Comparison of ENCODE assay signal across 25 mouse cellular contexts in genomic region chr15:41375906-41376305, GRCm38 (mm10).
DNase-seq lines count a peak whose midpoint lies in the region; ATAC-seq and TF ChIP-seq lines count a peak whose summit lies in the region.
"Had no signal": no experiment of that assay in that cellular context is flagged by ENCODE, and none has a peak within 500 bp of the region (broad histone marks: within the 10 kb centered on the region; RNA-seq: fewer than 3 reads in every experiment).

No protein-coding gene starts in this region.

- POLR2A ChIA-PET in Patski (lab: Charles Lee) = no interaction called here

- no peak overlapping the region for H3K4me3 ChIP-seq in intestine, embryonic 16.5 days (ENCODE audit: low read length)
- no peak overlapping the region for H3K4me3 ChIP-seq in intestine, embryonic 15.5 days (replicated peaks)
- H3K4me3 ChIP-seq in intestine, postnatal 0 days (ENCODE audit: low read depth, low read length) = no peak overlapping the region
- H3K4me3 ChIP-seq in forebrain, embryonic 16.5 days (replicated peaks; ENCODE audit: low read length) = no peak overlapping the region
- H3K4me3 ChIP-seq in forebrain, embryonic 10.5 days = no peak overlapping the region
- H3K4me3 ChIP-seq: embryonic facial prominence, embryonic 13.5 days; embryonic facial prominence, embryonic 15.5 days; erythroblast, embryonic 14.5 days; forebrain, embryonic 13.5 days; forebrain, embryonic 15.5 days had no signal

- DNase-seq in 3T3-L1 (ENCODE audit: low read depth, low spot score) = peak; percentile 46
- DNase-seq in Patski (ENCODE audit: low read depth, low spot score) = no peak
- no peak for DNase-seq in layer of hippocampus, postnatal 36 days
- no peak for DNase-seq in forebrain, embryonic 10.5 days (ENCODE audit: extremely low spot score, low spot score)
- DNase-seq: adrenal gland, adult 2 months; adrenal gland, postnatal 25 days; B cell, adult 2 months; cerebellum, adult 11-12 months; cerebellum, adult 2 months; cerebellum, adult 9-11 months; cerebellum, postnatal 14 days; cerebellum, postnatal 36 days; embryo, embryonic 11 days had no signal

- no peak overlapping the region for H3K27ac ChIP-seq in intestine, embryonic 16.5 days (ENCODE audit: low read length)
- H3K27ac ChIP-seq in intestine, embryonic 15.5 days = no peak overlapping the region
- no peak overlapping the region for H3K27ac ChIP-seq in intestine, postnatal 0 days (ENCODE audit: low read depth, low read length)
- no peak overlapping the region for H3K27ac ChIP-seq in forebrain, embryonic 16.5 days (ENCODE audit: low read length)
- H3K27ac ChIP-seq in forebrain, embryonic 10.5 days = no peak overlapping the region
- H3K27ac ChIP-seq: embryonic facial prominence, embryonic 13.5 days; embryonic facial prominence, embryonic 15.5 days; forebrain, embryonic 13.5 days; forebrain, embryonic 15.5 days had no signal

- H3K4me1 ChIP-seq in intestine, embryonic 16.5 days (ENCODE audit: control insufficient read depth, insufficient read depth, low read length) = no peaks in the 10 kb centered on the region
- H3K4me1 ChIP-seq in intestine, embryonic 15.5 days (replicated peaks) = no peaks in the 10 kb centered on the region
- H3K4me1 ChIP-seq in intestine, postnatal 0 days (replicated peaks; ENCODE audit: control insufficient read depth, insufficient read depth, low read length) = no peaks in the 10 kb centered on the region
- no peaks in the 10 kb centered on the region for H3K4me1 ChIP-seq in forebrain, embryonic 16.5 days (replicated peaks; ENCODE audit: control insufficient read depth, insufficient read depth, low read length)
- H3K4me1 ChIP-seq in forebrain, embryonic 10.5 days = no peaks in the 10 kb centered on the region
- H3K4me1 ChIP-seq: embryonic facial prominence, embryonic 13.5 days; embryonic facial prominence, embryonic 15.5 days; forebrain, embryonic 13.5 days; forebrain, embryonic 15.5 days had no signal

- no peak overlapping the region for H3K4me2 ChIP-seq in intestine, embryonic 16.5 days (ENCODE audit: low read depth, low read length)
- H3K4me2 ChIP-seq in intestine, embryonic 15.5 days (replicated peaks) = no peak overlapping the region
- no peak overlapping the region for H3K4me2 ChIP-seq in intestine, postnatal 0 days (replicated peaks; ENCODE audit: low read depth)
- H3K4me2 ChIP-seq in forebrain, embryonic 16.5 days (ENCODE audit: low read length) = no peak overlapping the region
- H3K4me2 ChIP-seq: embryonic facial prominence, embryonic 13.5 days; embryonic facial prominence, embryonic 15.5 days; forebrain, embryonic 13.5 days; forebrain, embryonic 15.5 days had no signal

- no peaks in the 10 kb centered on the region for H3K9me3 ChIP-seq in intestine, embryonic 16.5 days (ENCODE audit: control insufficient read depth, low read length)
- no peaks in the 10 kb centered on the region for H3K9me3 ChIP-seq in intestine, embryonic 15.5 days
- no peaks in the 10 kb centered on the region for H3K9me3 ChIP-seq in intestine, postnatal 0 days (ENCODE audit: control insufficient read depth)
- no peaks in the 10 kb centered on the region for H3K9me3 ChIP-seq in forebrain, embryonic 16.5 days (ENCODE audit: control insufficient read depth, low read length)
- no peaks in the 10 kb centered on the region for H3K9me3 ChIP-seq in forebrain, embryonic 10.5 days
- H3K9me3 ChIP-seq: embryonic facial prominence, embryonic 13.5 days; embryonic facial prominence, embryonic 15.5 days; forebrain, embryonic 13.5 days; forebrain, embryonic 15.5 days; G1E had no signal

- no peaks in the 10 kb centered on the region for H3K27me3 ChIP-seq in intestine, embryonic 16.5 days (replicated peaks; ENCODE audit: control insufficient read depth, insufficient read depth, low read length)
- no peaks in the 10 kb centered on the region for H3K27me3 ChIP-seq in intestine, embryonic 15.5 days (replicated peaks)
- H3K27me3 ChIP-seq in Patski = peaks cover 3% of the 10 kb centered on the region
- no peaks in the 10 kb centered on the region for H3K27me3 ChIP-seq in intestine, postnatal 0 days (replicated peaks; ENCODE audit: control insufficient read depth, insufficient read depth, low read length)
- no peaks in the 10 kb centered on the region for H3K27me3 ChIP-seq in forebrain, embryonic 16.5 days (replicated peaks; ENCODE audit: control insufficient read depth, insufficient read depth, low read length)
- no peaks in the 10 kb centered on the region for H3K27me3 ChIP-seq in forebrain, embryonic 10.5 days (ENCODE audit: poor library complexity, severe bottlenecking)
- H3K27me3 ChIP-seq: CH12.LX; embryonic facial prominence, embryonic 13.5 days; embryonic facial prominence, embryonic 15.5 days; forebrain, embryonic 13.5 days; forebrain, embryonic 15.5 days had no signal

- CTCF ChIA-PET in Patski (lab: Charles Lee) = no interaction called here

- 48% methylated on average over 4 of the region's 4 CpGs for WGBS in intestine, embryonic 16.5 days
- 51% methylated on average over 4 of the region's 4 CpGs for WGBS in intestine, embryonic 15.5 days
- 55% methylated on average over 4 of the region's 4 CpGs for WGBS in intestine, postnatal 0 days
- WGBS in forebrain, embryonic 16.5 days = 82% methylated on average over 4 of the region's 4 CpGs
- WGBS in forebrain, embryonic 10.5 days = 87% methylated on average over 4 of the region's 4 CpGs

- in situ Hi-C loops in Patski (cut with MboI; ENCODE audit: low pct_unique_long_range_greater_than_20kb) = no loop called here

- H3K9ac ChIP-seq in intestine, embryonic 16.5 days (ENCODE audit: low read depth, low read length) = no peak overlapping the region
- H3K9ac ChIP-seq in intestine, embryonic 15.5 days = no peak overlapping the region
- no peak overlapping the region for H3K9ac ChIP-seq in intestine, postnatal 0 days (ENCODE audit: low read depth, low read length)
- no peak overlapping the region for H3K9ac ChIP-seq in forebrain, embryonic 16.5 days (replicated peaks; ENCODE audit: low read depth, low read length)
- H3K9ac ChIP-seq: embryonic facial prominence, embryonic 13.5 days; embryonic facial prominence, embryonic 15.5 days; forebrain, embryonic 13.5 days; forebrain, embryonic 15.5 days had no signal

- ATAC-seq in intestine, embryonic 16.5 days = peak; percentile 38; the same call in 1 of the 2 replicates
- ATAC-seq in intestine, embryonic 15.5 days = no peak
- ATAC-seq in Patski = peak; percentile 65
- peak; percentile 74 for ATAC-seq in intestine, postnatal 0 days
- ATAC-seq in forebrain, embryonic 16.5 days = no peak
- ATAC-seq: CD4-positive, CD25-positive, alpha-beta regulatory T cell, adult 4 months; forebrain, embryonic 13.5 days; forebrain, embryonic 15.5 days had no signal

- no peaks in the 10 kb centered on the region for H3K36me3 ChIP-seq in intestine, embryonic 16.5 days (ENCODE audit: control insufficient read depth, insufficient read depth, low read length)
- H3K36me3 ChIP-seq in intestine, embryonic 15.5 days = no peaks in the 10 kb centered on the region
- H3K36me3 ChIP-seq in intestine, postnatal 0 days (ENCODE audit: control insufficient read depth, insufficient read depth) = no peaks in the 10 kb centered on the region
- no peaks in the 10 kb centered on the region for H3K36me3 ChIP-seq in forebrain, embryonic 16.5 days (ENCODE audit: control insufficient read depth, insufficient read depth)
- H3K36me3 ChIP-seq in forebrain, embryonic 10.5 days (replicated peaks) = no peaks in the 10 kb centered on the region
- H3K36me3 ChIP-seq: embryonic facial prominence, embryonic 13.5 days; embryonic facial prominence, embryonic 15.5 days; forebrain, embryonic 15.5 days; G1E had no signal

- no peak for TF ChIP-seq CTCF in Patski (IDR thresholded peaks at IDR 0.05)
- no peak for TF ChIP-seq CTCF in intestine, postnatal 0 days (IDR thresholded peaks at IDR 0.05; ENCODE audit: low read depth)

Comparison
In these comparisons a context has a peak if more than half of its experiments do, and no peak if none do; other contexts are left out.
1. ATAC-seq: peak in intestine, embryonic 16.5 days (single experiment), Patski (single experiment) and intestine, postnatal 0 days (single experiment); none in intestine, embryonic 15.5 days (single experiment) and forebrain, embryonic 16.5 days (single experiment).